Mouse (Mus musculus): ENCODE results near the gene Adamts16. TPM values are rescaled to one million over a fixed set of nuclear protein-coding genes. Genes with fewer than 3 reads are reported as not detected.

Adamts16 gene
- polyA plus RNA-seq, 1 experiment from 2014 or later, result 2.3 TPM

- no peak overlapping the region for H3K4me2 ChIP-seq
- no peak for ATAC-seq (ENCODE audit: low FRiP score)
- no peak overlapping the region for H3K9ac ChIP-seq
- 61% methylated on average over 3 of the region's 3 CpGs for WGBS
- no peaks in the 10 kb centered on the region for H3K27me3 ChIP-seq
- no peaks in the 10 kb centered on the region for H3K36me3 ChIP-seq
- 0 out of 2 replicates have a peak, but pooled peaks cover 4% of the 10 kb centered on the region for H3K4me1 ChIP-seq (replicated peaks)
- H3K9me3 ChIP-seq, result no peaks in the 10 kb centered on the region
- H3K27ac ChIP-seq, result no peak overlapping the region
- no peak overlapping the region for H3K4me3 ChIP-seq
These were observed 117.0 kb downstream of the Adamts16 start for GRCm38 (mm10) chr13:70724635-70725034.

- Histone ChIP-seq H3K27me3 (no peaks in the 10 kb centered on the region), H3K4me2 (no peak overlapping the region), H3K4me3 (no peak overlapping the region), H3K9ac (no peak overlapping the region), H3K4me1 (replicated peaks) (0 out of 2 replicates have a peak, but pooled peaks cover 4% of the 10 kb centered on the region), H3K36me3 (no peaks in the 10 kb centered on the region), H3K27ac (no peak overlapping the region), H3K9me3 (no peaks in the 10 kb centered on the region)
- WGBS, result 81% methylated on average over 2 of the region's 2 CpGs
- no peak for ATAC-seq (ENCODE audit: low FRiP score)
These were observed 117.4 kb downstream of the Adamts16 start for GRCm38 (mm10) chr13:70724108-70724622.

- no peaks in the 10 kb centered on the region for H3K36me3 ChIP-seq
These were observed 121.6 kb downstream of the Adamts16 start for GRCm38 (mm10) chr13:70719994-70720393.

GRCm38 (mm10) chr13:70718814-70719213 is 122.8 kb downstream of the Adamts16 start:
- H3K4me3 ChIP-seq, result no peak overlapping the region
- ATAC-seq (ENCODE audit: low FRiP score), result no peak
- H3K36me3 ChIP-seq, result no peaks in the 10 kb centered on the region
- H3K9me3 ChIP-seq, result no peaks in the 10 kb centered on the region
- no peak overlapping the region for H3K9ac ChIP-seq
- no peak overlapping the region for H3K4me2 ChIP-seq
- H3K27ac ChIP-seq, result no peak overlapping the region
- H3K4me1 ChIP-seq (replicated peaks), result 0 out of 2 replicates have a peak, but pooled peaks cover 4% of the 10 kb centered on the region
- H3K27me3 ChIP-seq, result no peaks in the 10 kb centered on the region
- WGBS, result 74% methylated on average over 2 of the region's 2 CpGs

More at GRCm38 (mm10) chr13:70719994-70720393, 121.6 kb downstream of the Adamts16 start:
- 80% methylated on average over 1 of the region's 1 CpGs for WGBS
- Histone ChIP-seq H3K4me2 (no peak overlapping the region), H3K27me3 (no peaks in the 10 kb centered on the region), H3K9me3 (no peaks in the 10 kb centered on the region), H3K4me3 (no peak overlapping the region), H3K9ac (no peak overlapping the region), H3K4me1 (replicated peaks) (0 out of 2 replicates have a peak, but pooled peaks cover 4% of the 10 kb centered on the region), H3K27ac (no peak overlapping the region)
- ATAC-seq (ENCODE audit: low FRiP score), result no peak

GRCm38 (mm10) chr13:70716022-70716421 is 125.6 kb downstream of the Adamts16 start:
- Histone ChIP-seq H3K27ac (no peak overlapping the region), H3K36me3 (no peaks in the 10 kb centered on the region), H3K27me3 (no peaks in the 10 kb centered on the region), H3K9ac (no peak overlapping the region), H3K4me2 (no peak overlapping the region), H3K4me1 (replicated peaks) (0 out of 2 replicates have a peak, but pooled peaks cover 4% of the 10 kb centered on the region), H3K4me3 (no peak overlapping the region), H3K9me3 (no peaks in the 10 kb centered on the region)
- WGBS, result 81% methylated on average over 5 of the region's 5 CpGs
- ATAC-seq (ENCODE audit: low FRiP score), result no peak

- ATAC-seq (ENCODE audit: low FRiP score), result no peak
- no peaks in the 10 kb centered on the region for H3K9me3 ChIP-seq
- H3K27ac ChIP-seq, result no peak overlapping the region
- 0 out of 2 replicates have a peak, but pooled peaks cover 4% of the 10 kb centered on the region for H3K4me1 ChIP-seq (replicated peaks)
- H3K9ac ChIP-seq, result no peak overlapping the region
- 66% methylated on average over 7 of the region's 7 CpGs for WGBS
- no peak overlapping the region for H3K4me2 ChIP-seq
- H3K27me3 ChIP-seq, result no peaks in the 10 kb centered on the region
- no peak overlapping the region for H3K4me3 ChIP-seq
- H3K36me3 ChIP-seq, result no peaks in the 10 kb centered on the region
These were observed 127.4 kb downstream of the Adamts16 start for GRCm38 (mm10) chr13:70714081-70714775.

GRCm38 (mm10) chr13:70713331-70713730 is 128.3 kb downstream of the Adamts16 start:
- 0 out of 2 replicates have a peak, but pooled peaks cover 4% of the 10 kb centered on the region for H3K4me1 ChIP-seq (replicated peaks)
- no peak overlapping the region for H3K4me2 ChIP-seq
- H3K36me3 ChIP-seq, result no peaks in the 10 kb centered on the region
- H3K27me3 ChIP-seq, result no peaks in the 10 kb centered on the region
- H3K4me3 ChIP-seq, result no peak overlapping the region
- no peak overlapping the region for H3K27ac ChIP-seq
- no peak for ATAC-seq (ENCODE audit: low FRiP score)
- no peak overlapping the region for H3K9ac ChIP-seq
- 77% methylated on average over 5 of the region's 5 CpGs for WGBS
- H3K9me3 ChIP-seq, result no peaks in the 10 kb centered on the region

GRCm38 (mm10) chr13:70707158-70707854 is 134.3 kb downstream of the Adamts16 start:
- ATAC-seq (ENCODE audit: low FRiP score), result no peak
- Histone ChIP-seq H3K4me3 (no peak overlapping the region), H3K4me2 (no peak overlapping the region), H3K9me3 (no peaks in the 10 kb centered on the region), H3K4me1 (replicated peaks) (no peaks in the 10 kb centered on the region), H3K27ac (no peak overlapping the region), H3K36me3 (no peaks in the 10 kb centered on the region), H3K27me3 (no peaks in the 10 kb centered on the region), H3K9ac (no peak overlapping the region)
- WGBS, result 86% methylated on average over 5 of the region's 5 CpGs

GRCm38 (mm10) chr13:70702904-70703303 is 138.7 kb downstream of the Adamts16 start:
- no peaks in the 10 kb centered on the region for H3K27me3 ChIP-seq
- H3K4me1 ChIP-seq (replicated peaks), result no peaks in the 10 kb centered on the region
- H3K27ac ChIP-seq, result no peak overlapping the region
- ATAC-seq (ENCODE audit: low FRiP score), result no peak
- H3K4me2 ChIP-seq, result no peak overlapping the region
- H3K36me3 ChIP-seq, result no peaks in the 10 kb centered on the region
- no peak overlapping the region for H3K4me3 ChIP-seq
- WGBS, result 68% methylated on average over 4 of the region's 4 CpGs
- no peaks in the 10 kb centered on the region for H3K9me3 ChIP-seq
- H3K9ac ChIP-seq, result no peak overlapping the region

GRCm38 (mm10) chr13:70698812-70699387 is 142.7 kb downstream of the Adamts16 start:
- H3K4me3 ChIP-seq, result no peak overlapping the region
- WGBS, result 81% methylated on average over 4 of the region's 4 CpGs
- no peaks in the 10 kb centered on the region for H3K27me3 ChIP-seq
- ATAC-seq (ENCODE audit: low FRiP score), result no peak
- no peak overlapping the region for H3K4me2 ChIP-seq
- no peaks in the 10 kb centered on the region for H3K4me1 ChIP-seq (replicated peaks)
- no peaks in the 10 kb centered on the region for H3K9me3 ChIP-seq
- H3K27ac ChIP-seq, result no peak overlapping the region
- no peaks in the 10 kb centered on the region for H3K36me3 ChIP-seq
- H3K9ac ChIP-seq, result no peak overlapping the region

- no peak for ATAC-seq (ENCODE audit: low FRiP score)
- no peaks in the 10 kb centered on the region for H3K9me3 ChIP-seq
- WGBS, result 67% methylated on average over 2 of the region's 2 CpGs
- no peak overlapping the region for H3K4me2 ChIP-seq
- H3K9ac ChIP-seq, result no peak overlapping the region
- no peaks in the 10 kb centered on the region for H3K27me3 ChIP-seq
- no peaks in the 10 kb centered on the region for H3K4me1 ChIP-seq (replicated peaks)
- H3K27ac ChIP-seq, result no peak overlapping the region
- no peak overlapping the region for H3K4me3 ChIP-seq
- no peaks in the 10 kb centered on the region for H3K36me3 ChIP-seq
These were observed 152.1 kb downstream of the Adamts16 start for GRCm38 (mm10) chr13:70689452-70689960.

- Histone ChIP-seq H3K4me3 (no peak overlapping the region), H3K9ac (no peak overlapping the region), H3K4me1 (replicated peaks) (no peaks in the 10 kb centered on the region), H3K4me2 (no peak overlapping the region), H3K27ac (no peak overlapping the region), H3K27me3 (no peaks in the 10 kb centered on the region), H3K36me3 (no peaks in the 10 kb centered on the region), H3K9me3 (no peaks in the 10 kb centered on the region)
- no peak for ATAC-seq (ENCODE audit: low FRiP score)
- WGBS, result 80% methylated on average over 5 of the region's 5 CpGs
These were observed 155.8 kb downstream of the Adamts16 start for GRCm38 (mm10) chr13:70685825-70686224.
